Mouse (Mus musculus) forebrain, embryonic 16.5 days (tissue): ENCODE data around the gene Meig1. TPM values are rescaled to one million over a fixed set of nuclear protein-coding genes. Genes with fewer than 3 reads are reported as not detected.
A peak's percentile ranks its signal among the peaks of the same experiment; 100 is the strongest.

Experiments used
- ATAC-seq: fragments of 200-750 bp; cut with Nextera tagmentation; 2 replicates; pipeline ENCODE4 v1.8.0; 2017; ENCODE audit warnings: mild to moderate bottlenecking, moderate library complexity
- H3K27ac ChIP-seq: fragments of 300-500 bp; sonication (generic); 2 replicates; pipeline ENCODE4 v1.5.1; 2014; ENCODE audit warnings: low read length, control low read depth
- H3K27me3 ChIP-seq: fragments of 300-500 bp; sonication (generic); replicated peaks from 2 replicates; pipeline ENCODE4 v1.6.1; 2014; ENCODE audit warnings: low read length; ENCODE audit not compliant: control insufficient read depth, insufficient read depth
- H3K36me3 ChIP-seq: fragments of 300-500 bp; sonication (generic); 2 replicates; pipeline ENCODE4 v1.6.1; 2014; ENCODE audit not compliant: control insufficient read depth, insufficient read depth
- H3K4me1 ChIP-seq: fragments of 300-500 bp; sonication (generic); replicated peaks from 2 replicates; pipeline ENCODE4 v1.6.1; 2014; ENCODE audit warnings: low read length; ENCODE audit not compliant: control insufficient read depth, insufficient read depth
- H3K4me2 ChIP-seq: fragments of 300-500 bp; sonication (generic); 2 replicates; pipeline ENCODE4 v1.6.1; 2014; ENCODE audit warnings: mild to moderate bottlenecking, low read length, control low read depth
- H3K4me3 ChIP-seq: fragments of 300-500 bp; sonication (generic); replicated peaks from 2 replicates; pipeline ENCODE4 v1.5.1; 2014; ENCODE audit warnings: mild to moderate bottlenecking, low read length, control low read depth
- H3K9ac ChIP-seq: fragments of 300-500 bp; sonication (generic); replicated peaks from 2 replicates; pipeline ENCODE4 v1.6.1; 2014; ENCODE audit warnings: low read depth, low read length, control low read depth
- H3K9me3 ChIP-seq: fragments of 300-500 bp; sonication (generic); 2 replicates; pipeline ENCODE4 v1.6.1; 2016; ENCODE audit warnings: low read length; ENCODE audit not compliant: control insufficient read depth
- WGBS: fragments of 180-500 bp; shearing (Covaris S2); extraction: QIAGEN DNeasy Blood & Tissue Kit; methylation state at CpG from one replicate; pipeline ENCODE4 v1.1.7; 2014; 5-methylcytosine and 5-hydroxymethylcytosine counted together
- polyA plus RNA-seq: library from polyadenylated mRNA; unstranded; fragments of >200 nt; fragmentation: Nextera tagmentation; extraction: Ambion mirVana; gene quantifications from 2 replicates; pipeline ENCODE4 v1.2.1, GENCODE M21; 2015

Gene Meig1
- polyA plus RNA-seq = 3.7 and 6.7 TPM in 2 replicates

GRCm38 (mm10) chr2:3422548-3422947 lies at the start of gene Meig1:
Gene Meig1 (minus strand): TSS chr2:3422648.
- H3K4me2 ChIP-seq = no peak within 1 kb of the TSS
- H3K27me3 ChIP-seq = no peaks in the 10 kb centered on the region
- no peak within 1 kb of the TSS for H3K27ac ChIP-seq
- peaks cover 15% of the 10 kb centered on the region for H3K4me1 ChIP-seq
- H3K36me3 ChIP-seq = no peaks in the 10 kb centered on the region
- no peak within 1 kb of the TSS for H3K9ac ChIP-seq
- no peak within 1 kb of the TSS for H3K4me3 ChIP-seq
- WGBS = 61% methylated on average over 3 of the region's 3 CpGs
- no peak for ATAC-seq
- no peaks in the 10 kb centered on the region for H3K9me3 ChIP-seq

- H3K36me3 ChIP-seq = peaks cover 17% of the 10 kb centered on the region
- 85% methylated on average over 4 of the region's 4 CpGs for WGBS
- H3K27ac ChIP-seq = no peak overlapping the region
- no peaks in the 10 kb centered on the region for H3K27me3 ChIP-seq
- no peak overlapping the region for H3K4me2 ChIP-seq
- no peak overlapping the region for H3K4me3 ChIP-seq
- no peaks in the 10 kb centered on the region for H3K9me3 ChIP-seq
- no peak for ATAC-seq
- H3K4me1 ChIP-seq = no peaks in the 10 kb centered on the region
- H3K9ac ChIP-seq = no peak overlapping the region
Observed at GRCm38 (mm10) chr2:3456590-3456989, 34.1 kb upstream of the Meig1 start.

- peaks cover 19% of the 10 kb centered on the region for H3K36me3 ChIP-seq
- H3K9ac ChIP-seq = no peak overlapping the region
- no peak overlapping the region for H3K4me2 ChIP-seq
- H3K9me3 ChIP-seq = no peaks in the 10 kb centered on the region
- no peak overlapping the region for H3K27ac ChIP-seq
- H3K27me3 ChIP-seq = no peaks in the 10 kb centered on the region
- no peaks in the 10 kb centered on the region for H3K4me1 ChIP-seq
- no peak for ATAC-seq
- no peak overlapping the region for H3K4me3 ChIP-seq
- WGBS = 95% methylated on average over 3 of the region's 3 CpGs
Observed at GRCm38 (mm10) chr2:3453096-3453495, 30.6 kb upstream of the Meig1 start.

- no peaks in the 10 kb centered on the region for H3K27me3 ChIP-seq
- no peak overlapping the region for H3K4me2 ChIP-seq
- peaks cover 12% of the 10 kb centered on the region for H3K36me3 ChIP-seq
- 83% methylated on average over 2 of the region's 2 CpGs for WGBS
- ATAC-seq = no peak
- no peak overlapping the region for H3K9ac ChIP-seq
- H3K4me3 ChIP-seq = no peak overlapping the region
- H3K4me1 ChIP-seq = no peaks in the 10 kb centered on the region
- no peak overlapping the region for H3K27ac ChIP-seq
- no peaks in the 10 kb centered on the region for H3K9me3 ChIP-seq
Observed at GRCm38 (mm10) chr2:3449431-3449830, 27.0 kb upstream of the Meig1 start.

GRCm38 (mm10) chr2:3445984-3446383 lies 23.5 kb upstream of the Meig1 start:
- Histone ChIP-seq H3K27ac (no peak overlapping the region), H3K36me3 (peaks cover 8% of the 10 kb centered on the region)

GRCm38 (mm10) chr2:3444206-3444605 lies 21.8 kb upstream of the Meig1 start:
- Histone ChIP-seq H3K27me3 (no peaks in the 10 kb centered on the region), H3K4me1 (no peaks in the 10 kb centered on the region), H3K4me2 (no peak overlapping the region), H3K9me3 (no peaks in the 10 kb centered on the region), H3K36me3 (peaks cover 2% of the 10 kb centered on the region; the same call in 1 of the 2 replicates), H3K27ac (no peak overlapping the region), H3K4me3 (no peak overlapping the region), H3K9ac (no peak overlapping the region)
- no peak for ATAC-seq
- WGBS = 55% methylated on average over 7 of the region's 7 CpGs

More at GRCm38 (mm10) chr2:3445984-3446383, 23.5 kb upstream of the Meig1 start:
- no peak for ATAC-seq
- Histone ChIP-seq H3K4me2 (no peak overlapping the region), H3K27me3 (no peaks in the 10 kb centered on the region), H3K4me3 (no peak overlapping the region), H3K9me3 (no peaks in the 10 kb centered on the region), H3K9ac (no peak overlapping the region), H3K4me1 (no peaks in the 10 kb centered on the region)
- WGBS = 91% methylated on average over 4 of the region's 4 CpGs

- no peaks in the 10 kb centered on the region for H3K36me3 ChIP-seq
- no peaks in the 10 kb centered on the region for H3K27me3 ChIP-seq
- ATAC-seq = no peak
- no peak overlapping the region for H3K27ac ChIP-seq
- H3K4me2 ChIP-seq = no peak overlapping the region
- H3K4me1 ChIP-seq = no peaks in the 10 kb centered on the region
- H3K9me3 ChIP-seq = no peaks in the 10 kb centered on the region
- no peak overlapping the region for H3K9ac ChIP-seq
- no peak overlapping the region for H3K4me3 ChIP-seq
- 37% methylated on average over 7 of the region's 7 CpGs for WGBS
Observed at GRCm38 (mm10) chr2:3437956-3438355, 15.5 kb upstream of the Meig1 start.

- H3K4me3 ChIP-seq = no peak overlapping the region
- no peaks in the 10 kb centered on the region for H3K9me3 ChIP-seq
- no peaks in the 10 kb centered on the region for H3K4me1 ChIP-seq
- H3K27ac ChIP-seq = no peak overlapping the region
- H3K4me2 ChIP-seq = no peak overlapping the region
- no peaks in the 10 kb centered on the region for H3K27me3 ChIP-seq
- WGBS = 89% methylated on average over 6 of the region's 6 CpGs
- H3K36me3 ChIP-seq = no peaks in the 10 kb centered on the region
- ATAC-seq = no peak
- no peak overlapping the region for H3K9ac ChIP-seq
Observed at GRCm38 (mm10) chr2:3435369-3436061, 13.1 kb upstream of the Meig1 start.

- H3K27ac ChIP-seq = no peak overlapping the region
- H3K4me3 ChIP-seq = no peak overlapping the region
- no peaks in the 10 kb centered on the region for H3K27me3 ChIP-seq
- no peaks in the 10 kb centered on the region for H3K4me1 ChIP-seq
- no peak overlapping the region for H3K9ac ChIP-seq
- no peak for ATAC-seq
- no peaks in the 10 kb centered on the region for H3K36me3 ChIP-seq
- no peaks in the 10 kb centered on the region for H3K9me3 ChIP-seq
- no peak overlapping the region for H3K4me2 ChIP-seq
- 90% methylated on average over 9 of the region's 9 CpGs for WGBS
Observed at GRCm38 (mm10) chr2:3430956-3431355, 8.5 kb upstream of the Meig1 start.

GRCm38 (mm10) chr2:3424579-3424910 lies 2.1 kb upstream of the Meig1 start:
- 0 out of 2 replicates have a peak, but pooled peaks have one; percentile 1 for ATAC-seq
- peak overlapping the region; percentile 83 for H3K4me2 ChIP-seq
- H3K4me3 ChIP-seq = peak overlapping the region; percentile 64
- peaks cover 10% of the 10 kb centered on the region for H3K4me1 ChIP-seq
- H3K36me3 ChIP-seq = no peaks in the 10 kb centered on the region
- WGBS = 8% methylated on average over 10 of the region's 10 CpGs
- H3K9ac ChIP-seq = peak overlapping the region; percentile 53
- H3K27ac ChIP-seq = no peak overlapping the region
- no peaks in the 10 kb centered on the region for H3K9me3 ChIP-seq
- no peaks in the 10 kb centered on the region for H3K27me3 ChIP-seq
